Mouse (Mus musculus): ENCODE measurements at regions not wholly inside any gene's neighbourhood (a gene's known extent, or its start where the extent isn't known, plus 50 kb on each side); places are given as distances from the start of the nearest gene placed in this dataset.

- Histone ChIP-seq H3K4me3 (ENCODE audit: low read depth, low read length) (no peak overlapping the region), H3K27me3 (ENCODE audit: control insufficient read depth, insufficient read depth, low read length, poor library complexity, severe bottlenecking) (no peaks in the 10 kb centered on the region), H3K9ac (ENCODE audit: low read depth, poor library complexity, severe bottlenecking) (no peak overlapping the region), H3K36me3 (ENCODE audit: control insufficient read depth, insufficient read depth, low read length, poor library complexity, severe bottlenecking) (no peaks in the 10 kb centered on the region), H3K9me3 (replicated peaks; ENCODE audit: control insufficient read depth, insufficient read depth, low read length, poor library complexity, severe bottlenecking) (no peaks in the 10 kb centered on the region), H3K27ac (ENCODE audit: insufficient read depth, low read length) (peak overlapping the region; percentile 72; the same call in 1 of the 2 replicates), H3K4me1 (ENCODE audit: control insufficient read depth, insufficient read depth, low read length) (peaks cover 3% of the 10 kb centered on the region)
- TF ChIP-seq CTCF (IDR thresholded peaks at IDR 0.05; ENCODE audit: low read depth, low read length) (no peak), EP300 (IDR thresholded peaks at IDR 0.05; ENCODE audit: insufficient read depth, low read depth, low read length) (no peak), POLR2A (IDR thresholded peaks at IDR 0.05; ENCODE audit: insufficient read depth, low read length) (no peak)
Observed at GRCm38 (mm10) chr13:48160161-48160560, 100.9 kb upstream of the Id4 start.

GRCm38 (mm10) chr13:48161339-48161738 is 99.7 kb upstream of the Id4 start:
- TF ChIP-seq EP300 (IDR thresholded peaks at IDR 0.05; ENCODE audit: insufficient read depth, low read depth, low read length): no peak
- no peak for TF ChIP-seq CTCF (IDR thresholded peaks at IDR 0.05; ENCODE audit: low read depth, low read length)
- TF ChIP-seq POLR2A (IDR thresholded peaks at IDR 0.05; ENCODE audit: insufficient read depth, low read length): no peak
- no peak overlapping the region for H3K4me3 ChIP-seq (ENCODE audit: low read depth, low read length)
- no peak overlapping the region for H3K9ac ChIP-seq (ENCODE audit: low read depth, poor library complexity, severe bottlenecking)
- H3K27ac ChIP-seq (ENCODE audit: insufficient read depth, low read length): no peak overlapping the region
- no peaks in the 10 kb centered on the region for H3K27me3 ChIP-seq (ENCODE audit: control insufficient read depth, insufficient read depth, low read length, poor library complexity, severe bottlenecking)
- peaks cover 3% of the 10 kb centered on the region for H3K4me1 ChIP-seq (ENCODE audit: control insufficient read depth, insufficient read depth, low read length)
- no peaks in the 10 kb centered on the region for H3K9me3 ChIP-seq (replicated peaks; ENCODE audit: control insufficient read depth, insufficient read depth, low read length, poor library complexity, severe bottlenecking)
- no peaks in the 10 kb centered on the region for H3K36me3 ChIP-seq (ENCODE audit: control insufficient read depth, insufficient read depth, low read length, poor library complexity, severe bottlenecking)

DNA sequence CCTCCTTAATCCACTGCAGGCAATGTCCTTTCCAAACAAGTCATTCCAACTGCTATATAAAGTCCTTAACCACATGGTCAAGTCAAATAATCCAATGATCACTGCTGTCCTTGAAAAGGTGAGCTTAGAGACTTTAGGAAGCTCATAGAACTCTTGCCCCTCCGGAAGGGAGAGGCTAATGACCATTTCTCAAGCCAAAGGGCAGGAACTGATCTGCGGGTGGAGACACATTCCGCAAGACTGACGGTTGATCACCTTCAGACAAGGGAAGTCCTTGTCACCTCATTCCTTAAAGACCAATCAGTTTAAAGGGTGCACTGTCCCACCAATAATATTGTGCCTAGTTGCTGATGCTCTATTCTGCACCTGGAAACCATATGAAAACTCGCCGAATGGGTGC is 96.4 kb upstream of the Id4 start:
- TF ChIP-seq POLR2A (IDR thresholded peaks at IDR 0.05; ENCODE audit: insufficient read depth, low read length): no peak
- TF ChIP-seq EP300 (IDR thresholded peaks at IDR 0.05; ENCODE audit: insufficient read depth, low read depth, low read length): peak; percentile 71; the same call in 1 of the 2 replicates
- Histone ChIP-seq H3K36me3 (ENCODE audit: control insufficient read depth, insufficient read depth, low read length, poor library complexity, severe bottlenecking) (no peaks in the 10 kb centered on the region), H3K27me3 (ENCODE audit: control insufficient read depth, insufficient read depth, low read length, poor library complexity, severe bottlenecking) (no peaks in the 10 kb centered on the region), H3K4me3 (ENCODE audit: low read depth, low read length) (no peak overlapping the region), H3K9me3 (replicated peaks; ENCODE audit: control insufficient read depth, insufficient read depth, low read length, poor library complexity, severe bottlenecking) (no peaks in the 10 kb centered on the region), H3K9ac (ENCODE audit: low read depth, poor library complexity, severe bottlenecking) (no peak overlapping the region), H3K27ac (ENCODE audit: insufficient read depth, low read length) (no peak overlapping the region), H3K4me1 (ENCODE audit: control insufficient read depth, insufficient read depth, low read length) (peaks cover 3% of the 10 kb centered on the region)

DNA sequence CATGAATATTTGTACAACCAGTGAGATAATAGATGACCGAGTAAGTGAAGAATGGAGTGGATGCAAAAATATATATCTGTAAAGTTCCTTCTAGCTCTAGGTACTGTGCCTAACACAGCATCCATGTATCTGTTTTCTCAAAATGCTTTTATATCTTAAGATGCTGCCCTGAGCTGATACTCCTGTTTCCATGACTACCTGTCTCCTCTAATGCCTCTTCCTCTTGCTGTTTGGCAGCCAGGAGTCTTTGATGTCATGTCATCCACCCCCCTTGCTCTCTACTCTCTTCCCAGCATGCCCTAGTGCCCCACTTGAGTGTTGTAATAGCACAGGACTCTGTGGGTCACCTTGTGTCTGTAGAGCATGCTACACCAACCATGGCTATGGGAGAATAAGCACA is 95.2 kb upstream of the Id4 start:
- Histone ChIP-seq H3K27ac (ENCODE audit: insufficient read depth, low read length) (no peak overlapping the region), H3K36me3 (ENCODE audit: control insufficient read depth, insufficient read depth, low read length, poor library complexity, severe bottlenecking) (no peaks in the 10 kb centered on the region), H3K27me3 (ENCODE audit: control insufficient read depth, insufficient read depth, low read length, poor library complexity, severe bottlenecking) (no peaks in the 10 kb centered on the region), H3K4me3 (ENCODE audit: low read depth, low read length) (no peak overlapping the region), H3K9me3 (replicated peaks; ENCODE audit: control insufficient read depth, insufficient read depth, low read length, poor library complexity, severe bottlenecking) (no peaks in the 10 kb centered on the region), H3K4me1 (ENCODE audit: control insufficient read depth, insufficient read depth, low read length) (no peaks in the 10 kb centered on the region), H3K9ac (ENCODE audit: low read depth, poor library complexity, severe bottlenecking) (no peak overlapping the region)
- no peak for TF ChIP-seq POLR2A (IDR thresholded peaks at IDR 0.05; ENCODE audit: insufficient read depth, low read length)
- TF ChIP-seq CTCF (IDR thresholded peaks at IDR 0.05; ENCODE audit: low read depth, low read length): no peak
- no peak for TF ChIP-seq EP300 (IDR thresholded peaks at IDR 0.05; ENCODE audit: insufficient read depth, low read depth, low read length)

GRCm38 (mm10) chr13:48167976-48168375 is 93.1 kb upstream of the Id4 start:
- Histone ChIP-seq H3K27me3 (ENCODE audit: control insufficient read depth, insufficient read depth, low read length, poor library complexity, severe bottlenecking) (no peaks in the 10 kb centered on the region), H3K36me3 (ENCODE audit: control insufficient read depth, insufficient read depth, low read length, poor library complexity, severe bottlenecking) (no peaks in the 10 kb centered on the region), H3K9ac (ENCODE audit: low read depth, poor library complexity, severe bottlenecking) (no peak overlapping the region), H3K4me1 (ENCODE audit: control insufficient read depth, insufficient read depth, low read length) (no peaks in the 10 kb centered on the region), H3K27ac (ENCODE audit: insufficient read depth, low read length) (no peak overlapping the region), H3K9me3 (replicated peaks; ENCODE audit: control insufficient read depth, insufficient read depth, low read length, poor library complexity, severe bottlenecking) (no peaks in the 10 kb centered on the region), H3K4me3 (ENCODE audit: low read depth, low read length) (no peak overlapping the region)
- no peak for TF ChIP-seq POLR2A (IDR thresholded peaks at IDR 0.05; ENCODE audit: insufficient read depth, low read length)
- TF ChIP-seq EP300 (IDR thresholded peaks at IDR 0.05; ENCODE audit: insufficient read depth, low read depth, low read length): no peak
- no peak for TF ChIP-seq CTCF (IDR thresholded peaks at IDR 0.05; ENCODE audit: low read depth, low read length)

- H3K27ac ChIP-seq (ENCODE audit: insufficient read depth, low read length): no peak overlapping the region
Observed at GRCm38 (mm10) chr13:48171309-48171953, 89.6 kb upstream of the Id4 start.

More at GRCm38 (mm10) chr13:48171309-48171953, 89.6 kb upstream of the Id4 start:
- Histone ChIP-seq H3K9ac (ENCODE audit: low read depth, poor library complexity, severe bottlenecking) (no peak overlapping the region), H3K9me3 (replicated peaks; ENCODE audit: control insufficient read depth, insufficient read depth, low read length, poor library complexity, severe bottlenecking) (no peaks in the 10 kb centered on the region), H3K4me3 (ENCODE audit: low read depth, low read length) (no peak overlapping the region), H3K4me1 (ENCODE audit: control insufficient read depth, insufficient read depth, low read length) (no peaks in the 10 kb centered on the region), H3K27me3 (ENCODE audit: control insufficient read depth, insufficient read depth, low read length, poor library complexity, severe bottlenecking) (no peaks in the 10 kb centered on the region), H3K36me3 (ENCODE audit: control insufficient read depth, insufficient read depth, low read length, poor library complexity, severe bottlenecking) (no peaks in the 10 kb centered on the region)
- TF ChIP-seq POLR2A (IDR thresholded peaks at IDR 0.05; ENCODE audit: insufficient read depth, low read length) (no peak), EP300 (IDR thresholded peaks at IDR 0.05; ENCODE audit: insufficient read depth, low read depth, low read length) (0 out of 2 replicates have a peak, but pooled peaks have one; percentile 33), CTCF (IDR thresholded peaks at IDR 0.05; ENCODE audit: low read depth, low read length) (no peak)
